Mouse (Mus musculus): ENCODE data around the gene Rpl9-ps1. TPM values are rescaled to one million over a fixed set of nuclear protein-coding genes. Genes with fewer than 3 reads are reported as not detected.

The Rpl9-ps1 gene
- polyA plus RNA-seq, 2 experiments, result not detected

DNA sequence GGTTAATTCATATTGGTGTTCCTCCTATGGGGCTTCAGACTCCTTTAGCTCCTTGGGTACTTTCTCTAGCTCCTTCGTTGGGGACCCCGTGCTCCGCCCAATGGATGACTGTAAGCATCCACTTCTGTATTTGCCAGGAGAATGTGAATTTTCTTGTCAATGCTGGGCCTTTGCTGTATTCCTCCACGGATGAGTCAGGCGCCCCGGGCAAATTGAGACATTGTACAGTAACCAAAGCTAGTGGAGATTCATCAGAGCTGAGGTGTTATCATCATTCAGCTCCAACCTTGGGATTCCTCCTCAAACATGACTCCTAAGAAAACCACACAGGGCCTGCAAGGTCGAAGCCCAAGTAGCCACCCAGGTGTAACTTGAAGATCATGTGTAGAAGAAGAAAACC is 47.6 kb downstream of the Rpl9-ps1 start:
- H3K9ac ChIP-seq (replicated peaks), result no peak overlapping the region
- ATAC-seq (ENCODE audit: insufficient read depth) (no peak), DNase-seq (ENCODE audit: low read depth in 3 of 3, low spot score in 3 of 3) (no peak)
- no peaks in the 10 kb centered on the region for H3K36me3 ChIP-seq (replicated peaks; ENCODE audit: control insufficient read depth, insufficient read depth, low read depth)
- H3K27me3 ChIP-seq (ENCODE audit: control insufficient read depth, insufficient read depth, low read length), result no peaks in the 10 kb centered on the region
- no peak overlapping the region for H3K27ac ChIP-seq
- peaks cover 0 to under 1% of the 10 kb centered on the region in 2 experiments; a peak in 1 of 4 replicates for H3K4me1 ChIP-seq (replicated peaks; ENCODE audit: control insufficient read depth in 2 of 2, insufficient read depth in 2 of 2, low read length in 1 of 2)
- H3K4me2 ChIP-seq (ENCODE audit: low read depth), result no peak overlapping the region
- 62% methylated on average over 7 of the region's 7 CpGs for WGBS (ENCODE audit: insufficient replicate concordance)
- H3K4me3 ChIP-seq (ENCODE audit: insufficient read depth in 1 of 2, low read depth in 2 of 2, low read length in 2 of 2), result no peak overlapping the region
- no peak for TF ChIP-seq EP300 (IDR thresholded peaks at IDR 0.05; ENCODE audit: low read depth)
- no peak for TF ChIP-seq CTCF (IDR thresholded peaks at IDR 0.05; ENCODE audit: low read depth)
- no peaks in the 10 kb centered on the region for H3K9me3 ChIP-seq (ENCODE audit: control insufficient read depth, low read length)

DNA sequence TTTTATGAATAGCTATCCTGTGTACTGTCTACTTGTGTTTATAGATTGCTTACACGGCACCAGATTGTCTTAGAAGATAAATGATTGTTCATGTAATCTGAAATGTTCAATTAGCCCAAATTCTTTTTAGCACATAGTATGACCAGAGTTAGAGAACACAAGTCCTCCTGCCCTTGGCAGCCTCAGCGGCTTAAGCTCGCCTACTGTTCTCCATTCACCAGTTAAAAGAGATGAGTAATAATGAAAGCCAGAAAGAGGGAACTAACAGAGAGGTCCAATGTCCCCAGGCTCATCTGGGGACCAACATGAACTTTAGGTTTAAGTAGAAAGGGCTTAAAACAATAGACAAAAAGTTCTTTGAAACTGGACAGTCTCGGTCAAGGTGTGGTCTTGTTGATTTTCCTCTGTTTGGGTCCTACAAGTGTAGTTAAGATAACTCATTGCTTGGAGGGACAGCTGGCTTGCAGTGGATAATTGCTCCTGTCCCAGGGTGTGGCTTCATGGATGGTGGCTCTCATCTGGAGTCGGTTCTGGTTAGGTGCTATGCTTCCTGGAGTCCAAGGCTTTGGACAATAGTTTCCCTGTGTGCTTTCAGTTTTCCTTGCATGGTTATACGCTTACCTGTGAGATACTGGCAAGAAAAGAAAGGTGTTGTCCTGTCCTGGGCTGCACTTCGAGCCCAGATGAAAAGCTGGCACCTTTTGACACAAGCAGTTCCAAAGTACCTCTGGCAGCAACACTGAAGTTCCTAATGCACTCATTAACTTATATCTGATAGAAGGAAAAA is 49.6 kb downstream of the Rpl9-ps1 start:
- no peak for ATAC-seq (ENCODE audit: insufficient read depth)
- no peak for DNase-seq (ENCODE audit: low read depth in 3 of 3, low spot score in 3 of 3)

More for the DNA sequence above, 49.6 kb downstream of the Rpl9-ps1 start:
- Histone ChIP-seq H3K4me1 (replicated peaks; ENCODE audit: control insufficient read depth in 2 of 2, insufficient read depth in 2 of 2, low read length in 1 of 2) (peaks cover 0 to 4% of the 10 kb centered on the region in 2 experiments; a peak in 2 of 4 replicates), H3K4me3 (ENCODE audit: insufficient read depth in 1 of 2, low read depth in 2 of 2, low read length in 2 of 2) (no peak overlapping the region), H3K9ac (replicated peaks) (no peak overlapping the region), H3K27me3 (ENCODE audit: control insufficient read depth, insufficient read depth, low read length) (no peaks in the 10 kb centered on the region), H3K36me3 (replicated peaks; ENCODE audit: control insufficient read depth, insufficient read depth, low read depth) (no peaks in the 10 kb centered on the region), H3K9me3 (ENCODE audit: control insufficient read depth, low read length) (no peaks in the 10 kb centered on the region), H3K27ac (no peak overlapping the region), H3K4me2 (ENCODE audit: low read depth) (no peak overlapping the region)
- WGBS (ENCODE audit: insufficient replicate concordance), result 50% methylated on average over 7 of the region's 7 CpGs
- TF ChIP-seq EP300 (IDR thresholded peaks at IDR 0.05; ENCODE audit: low read depth), result no peak
- no peak for TF ChIP-seq CTCF (IDR thresholded peaks at IDR 0.05; ENCODE audit: low read depth)

Other genes starting within 250 kb of the Rpl9-ps1 start
- 0.31 and 0.35 TPM in 2 replicates for gene Rasl10b, start 236.5 kb downstream of the Rpl9-ps1 start, polyA plus RNA-seq (2012; rRNA removed)
- 0.06 and 0.13 TPM in 2 replicates for gene Rasl10b, start 236.5 kb downstream of the Rpl9-ps1 start, polyA plus RNA-seq (2014; fragmentation: Nextera tagmentation; extraction: Ambion mirVana)
- gene Gas2l2, start 216.2 kb downstream of the Rpl9-ps1 start, polyA plus RNA-seq (2012; rRNA removed), result not detected in 2 replicates
- not detected in 2 replicates for gene Gas2l2, start 216.2 kb downstream of the Rpl9-ps1 start, polyA plus RNA-seq (2014; fragmentation: Nextera tagmentation; extraction: Ambion mirVana)
- 2.1 and 2.8 TPM in 2 replicates for gene 1700020L24Rik, start 207.9 kb downstream of the Rpl9-ps1 start, polyA plus RNA-seq (2012; rRNA removed)
- gene 1700020L24Rik, start 207.9 kb downstream of the Rpl9-ps1 start, polyA plus RNA-seq (2014; fragmentation: Nextera tagmentation; extraction: Ambion mirVana), result 1.6 and 1.9 TPM in 2 replicates
- 0.31 and 0.34 TPM in 2 replicates for gene Mmp28, start 182.6 kb downstream of the Rpl9-ps1 start, polyA plus RNA-seq (2012; rRNA removed)
- gene Mmp28, start 182.6 kb downstream of the Rpl9-ps1 start, polyA plus RNA-seq (2014; fragmentation: Nextera tagmentation; extraction: Ambion mirVana), result 0.10 and 0.24 TPM in 2 replicates
- gene Taf15, start 172.5 kb downstream of the Rpl9-ps1 start, polyA plus RNA-seq (2012; rRNA removed), result 18.4 and 43.1 TPM in 2 replicates
- gene Taf15, start 172.5 kb downstream of the Rpl9-ps1 start, polyA plus RNA-seq (2014; fragmentation: Nextera tagmentation; extraction: Ambion mirVana), result 1.9 and 2.2 TPM in 2 replicates
- gene Heatr9, start 123.4 kb downstream of the Rpl9-ps1 start, polyA plus RNA-seq (2012; rRNA removed), result not detected in 2 replicates
- gene Heatr9, start 123.4 kb downstream of the Rpl9-ps1 start, polyA plus RNA-seq (2014; fragmentation: Nextera tagmentation; extraction: Ambion mirVana), result not detected in 2 replicates
- 0.39 and 0.42 TPM in 2 replicates for gene Ccl5, start 115.1 kb downstream of the Rpl9-ps1 start, polyA plus RNA-seq (2012; rRNA removed)
- gene Ccl5, start 115.1 kb downstream of the Rpl9-ps1 start, polyA plus RNA-seq (2014; fragmentation: Nextera tagmentation; extraction: Ambion mirVana), result 0.77 and 0.95 TPM in 2 replicates
- 5.7 and 9.7 TPM in 2 replicates for gene Ccl9, start 67.0 kb downstream of the Rpl9-ps1 start, polyA plus RNA-seq (2012; rRNA removed)
- 33.4 and 35.5 TPM in 2 replicates for gene Ccl9, start 67.0 kb downstream of the Rpl9-ps1 start, polyA plus RNA-seq (2014; fragmentation: Nextera tagmentation; extraction: Ambion mirVana)
- 2.4 and 2.6 TPM in 2 replicates for gene Ccl6, start 52.5 kb downstream of the Rpl9-ps1 start, polyA plus RNA-seq (2012; rRNA removed)
- gene Ccl6, start 52.5 kb downstream of the Rpl9-ps1 start, polyA plus RNA-seq (2014; fragmentation: Nextera tagmentation; extraction: Ambion mirVana), result 9.2 and 12.7 TPM in 2 replicates
- 0.83 and 1.2 TPM in 2 replicates for gene Ccl3, start 3.7 kb upstream of the Rpl9-ps1 start, polyA plus RNA-seq (2012; rRNA removed)
- 1.1 TPM in 2 replicates for gene Ccl3, start 3.7 kb upstream of the Rpl9-ps1 start, polyA plus RNA-seq (2014; fragmentation: Nextera tagmentation; extraction: Ambion mirVana)
- gene Ccl4, start 17.0 kb upstream of the Rpl9-ps1 start, polyA plus RNA-seq (2012; rRNA removed), result 0.31 and 0.45 TPM in 2 replicates
- 0.30 and 0.84 TPM in 2 replicates for gene Ccl4, start 17.0 kb upstream of the Rpl9-ps1 start, polyA plus RNA-seq (2014; fragmentation: Nextera tagmentation; extraction: Ambion mirVana)
- gene Wfdc17, start 58.4 kb upstream of the Rpl9-ps1 start, polyA plus RNA-seq (2012; rRNA removed), result 7.4 and 7.9 TPM in 2 replicates
- 15.6 and 21.7 TPM in 2 replicates for gene Wfdc17, start 58.4 kb upstream of the Rpl9-ps1 start, polyA plus RNA-seq (2014; fragmentation: Nextera tagmentation; extraction: Ambion mirVana)
- not detected in 2 replicates for gene Wfdc18, start 63.4 kb upstream of the Rpl9-ps1 start, polyA plus RNA-seq (2012; rRNA removed)
- gene Wfdc18, start 63.4 kb upstream of the Rpl9-ps1 start, polyA plus RNA-seq (2014; fragmentation: Nextera tagmentation; extraction: Ambion mirVana), result not detected in 2 replicates
- 4.9 and 6.5 TPM in 2 replicates for gene Wfdc21, start 101.3 kb upstream of the Rpl9-ps1 start, polyA plus RNA-seq (2012; rRNA removed)
- 12.4 and 22.8 TPM in 2 replicates for gene Wfdc21, start 101.3 kb upstream of the Rpl9-ps1 start, polyA plus RNA-seq (2014; fragmentation: Nextera tagmentation; extraction: Ambion mirVana)
- 3.6 and 3.8 TPM in 2 replicates for gene Heatr6, start 108.1 kb upstream of the Rpl9-ps1 start, polyA plus RNA-seq (2012; rRNA removed)
- gene Heatr6, start 108.1 kb upstream of the Rpl9-ps1 start, polyA plus RNA-seq (2014; fragmentation: Nextera tagmentation; extraction: Ambion mirVana), result 5.6 and 6.0 TPM in 2 replicates
- gene Hnf1b, start 204.4 kb upstream of the Rpl9-ps1 start, polyA plus RNA-seq (2012; rRNA removed), result 1.8 and 2.2 TPM in 2 replicates
- 2.4 and 2.9 TPM in 2 replicates for gene Hnf1b, start 204.4 kb upstream of the Rpl9-ps1 start, polyA plus RNA-seq (2014; fragmentation: Nextera tagmentation; extraction: Ambion mirVana)

All from liver, embryonic 14.5 days (tissue).